Mouse (Mus musculus) C2C12 (cell line): ENCODE measurements at regions not wholly inside any gene's neighbourhood (a gene's known extent, or its start where the extent isn't known, plus 50 kb on each side); places are given as distances from the start of the nearest gene placed in this dataset.

Source experiments
- H3K27me3 ChIP-seq: one replicate; pipeline ENCODE4 v1.6.1; 2011; ENCODE audit not compliant: control insufficient read depth, insufficient read depth, insufficient read length
- H3K36me3 ChIP-seq: one replicate; pipeline ENCODE4 v1.6.1; 2011; ENCODE audit not compliant: control insufficient read depth, insufficient read depth
- H3K4me3 ChIP-seq: one replicate; pipeline ENCODE4 v1.5.1; 2011; ENCODE audit warnings: mild to moderate bottlenecking, control low read depth; ENCODE audit not compliant: poor library complexity, insufficient read depth, severe bottlenecking
- H3K79me2 ChIP-seq: one replicate; pipeline ENCODE4 v1.6.1; 2011; ENCODE audit not compliant: control insufficient read depth, insufficient read depth
- H3K79me3 ChIP-seq: one replicate; pipeline ENCODE4 v1.6.1; 2011; ENCODE audit warnings: low read depth, control low read depth
- H3ac ChIP-seq: one replicate; pipeline ENCODE3; 2011; ENCODE audit warnings: low read depth; ENCODE audit not compliant: control insufficient read depth, insufficient read length
- CEBPB ChIP-seq: IDR thresholded peaks from one replicate; pipeline ENCODE4 v1.6.1; 2011; ENCODE audit warnings: low read depth, mild to moderate bottlenecking, control low read depth, moderate library complexity
- CTCF ChIP-seq: IDR thresholded peaks from one replicate; pipeline ENCODE4 v1.5.1; 2011; ENCODE audit not compliant: control insufficient read depth, insufficient read depth, insufficient read length
- FOSL1 ChIP-seq: IDR thresholded peaks from one replicate; pipeline ENCODE4 v1.8.0; 2011; ENCODE audit warnings: mild to moderate bottlenecking, low read length; ENCODE audit not compliant: poor library complexity, insufficient read depth, severe bottlenecking
- MAX ChIP-seq: IDR thresholded peaks from one replicate; pipeline ENCODE4 v1.6.1; 2011; ENCODE audit warnings: mild to moderate bottlenecking, control low read depth
- MYOD1 ChIP-seq: IDR thresholded peaks from one replicate; pipeline ENCODE4 v1.6.1; 2011; ENCODE audit warnings: low read depth; ENCODE audit not compliant: control insufficient read depth, insufficient read length
- MYOG ChIP-seq: IDR thresholded peaks from one replicate; pipeline ENCODE4 v1.6.1; 2011; ENCODE audit not compliant: control insufficient read depth, insufficient read length; ENCODE audit errors: extremely low read depth
- USF1 ChIP-seq: IDR thresholded peaks from one replicate; pipeline ENCODE4 v1.6.1; 2011; ENCODE audit warnings: low read depth, mild to moderate bottlenecking, control low read depth, moderate library complexity

DNA sequence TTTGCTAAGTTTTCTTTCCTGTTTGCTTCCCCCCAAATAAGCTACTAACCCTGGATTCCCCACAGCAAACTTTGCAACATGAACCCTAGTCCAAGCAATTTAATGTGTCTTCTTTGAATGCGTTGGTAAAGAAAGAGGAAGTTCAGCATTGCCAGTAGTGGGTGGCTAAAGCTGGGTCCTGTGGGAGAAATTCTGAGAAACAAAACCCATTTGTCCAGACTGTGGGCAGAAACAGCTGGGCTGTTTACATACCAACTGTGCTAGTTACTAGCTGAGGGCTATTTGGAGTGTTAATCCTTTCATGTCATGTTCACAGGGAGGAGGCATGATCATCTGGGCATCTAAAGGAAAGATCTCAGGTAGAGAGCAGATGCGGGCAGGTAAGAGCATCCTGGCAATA, 51.8 kb upstream of the 1190002N15Rik start:
- H3K79me2 ChIP-seq: no peaks in the 10 kb centered on the region
- TF ChIP-seq CEBPB (no peak), USF1 (no peak), CTCF (no peak), FOSL1 (no peak), MAX (no peak), MYOD1 (no peak), MYOG (no peak)
- H3K4me3 ChIP-seq: no peak overlapping the region
- no peaks in the 10 kb centered on the region for H3K36me3 ChIP-seq
- H3ac ChIP-seq: no peak overlapping the region
- no peaks in the 10 kb centered on the region for H3K79me3 ChIP-seq
- no peaks in the 10 kb centered on the region for H3K27me3 ChIP-seq

- no peaks in the 10 kb centered on the region for H3K27me3 ChIP-seq
Measured at GRCm38 (mm10) chr9:94604993-94605392, 64.7 kb upstream of the Slc9a9 start.

DNA sequence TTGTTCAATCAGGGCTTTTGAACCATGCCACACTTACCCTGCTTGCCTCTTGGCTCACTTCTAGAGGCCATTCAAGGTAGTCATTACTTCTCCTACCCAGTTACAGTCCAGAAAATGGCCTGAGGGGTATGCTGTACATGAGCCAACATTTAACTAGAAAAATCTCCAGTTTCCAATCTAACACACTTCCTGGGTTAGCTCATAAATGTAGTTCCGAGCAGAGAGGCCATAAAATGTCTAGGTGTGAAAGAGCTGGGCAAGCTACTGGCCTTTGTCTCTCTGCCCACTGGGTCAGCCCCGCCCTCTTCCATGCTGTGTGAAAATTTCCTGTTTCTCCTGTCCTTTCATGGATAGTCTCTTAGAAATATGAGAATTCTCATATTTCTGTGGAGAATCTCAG, 63.3 kb upstream of the Slc9a9 start:
- no peak overlapping the region for H3K4me3 ChIP-seq
- H3ac ChIP-seq: no peak overlapping the region
- no peaks in the 10 kb centered on the region for H3K27me3 ChIP-seq
- no peaks in the 10 kb centered on the region for H3K79me2 ChIP-seq
- no peaks in the 10 kb centered on the region for H3K79me3 ChIP-seq
- no peaks in the 10 kb centered on the region for H3K36me3 ChIP-seq
- TF ChIP-seq MAX (no peak), CTCF (no peak), USF1 (no peak), MYOG (no peak), FOSL1 (no peak), CEBPB (no peak), MYOD1 (no peak)

More at GRCm38 (mm10) chr9:94604993-94605392, 64.7 kb upstream of the Slc9a9 start:
- no peak for TF ChIP-seq USF1
- Histone ChIP-seq H3K79me2 (no peaks in the 10 kb centered on the region), H3K79me3 (no peaks in the 10 kb centered on the region), H3ac (no peak overlapping the region), H3K36me3 (no peaks in the 10 kb centered on the region), H3K4me3 (no peak overlapping the region)

DNA sequence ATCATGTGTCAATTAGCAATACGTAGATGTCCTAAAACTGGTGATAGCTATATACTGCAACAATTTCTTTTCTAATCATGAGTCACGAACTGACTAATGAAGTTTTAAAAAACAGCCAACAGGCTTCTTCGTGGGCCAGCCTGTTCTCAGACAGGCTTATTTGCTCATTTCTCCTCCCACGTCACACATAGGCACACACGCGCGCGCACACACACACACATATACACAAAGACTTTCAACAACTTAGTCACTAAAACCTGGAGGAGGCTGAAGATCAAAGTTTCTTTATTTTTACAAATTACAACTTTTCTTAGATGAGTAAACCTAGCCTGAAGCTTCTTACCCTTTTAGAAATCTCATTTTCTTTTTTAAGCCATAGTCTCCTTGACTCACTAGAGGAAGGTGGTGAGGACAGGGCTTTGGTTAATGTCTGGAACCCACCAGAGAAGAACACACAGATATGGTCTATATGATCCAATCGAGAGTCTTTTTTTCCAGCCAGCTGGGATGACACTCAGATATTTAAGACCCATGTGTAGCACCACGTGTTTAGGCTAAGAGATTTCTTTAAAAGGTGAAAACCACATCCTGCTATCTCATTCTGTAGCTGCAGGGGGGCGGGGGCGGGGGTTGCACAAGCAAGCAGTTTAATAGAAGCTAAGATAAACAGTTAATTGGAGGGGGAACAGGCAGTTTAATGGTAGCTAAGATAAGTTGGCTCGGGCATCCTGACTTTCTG, 62.5 kb upstream of the Slc9a9 start:
- Histone ChIP-seq H3ac (no peak overlapping the region), H3K27me3 (no peaks in the 10 kb centered on the region), H3K79me2 (no peaks in the 10 kb centered on the region), H3K4me3 (no peak overlapping the region), H3K36me3 (no peaks in the 10 kb centered on the region), H3K79me3 (no peaks in the 10 kb centered on the region)
- TF ChIP-seq CTCF (no peak), USF1 (peak; percentile 64), MAX (peak; percentile 24), MYOG (no peak), CEBPB (no peak)

DNA sequence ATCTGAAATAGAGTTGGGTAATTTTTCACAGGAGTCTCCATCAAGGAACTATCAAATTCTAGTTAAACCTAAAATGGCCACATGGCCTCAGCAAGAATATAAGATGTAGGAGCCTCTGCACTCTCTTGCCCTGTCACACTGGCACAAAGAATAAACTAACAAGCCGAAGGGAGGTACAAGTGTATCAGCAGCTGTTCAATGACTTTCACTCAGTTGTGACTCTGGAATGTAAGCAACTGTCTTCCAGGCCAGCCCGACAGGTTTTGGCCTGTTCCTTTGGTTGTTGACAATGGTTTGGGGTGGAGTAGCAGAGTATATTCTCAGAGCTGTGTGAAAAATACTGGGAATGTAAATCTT, 62.0 kb upstream of the Slc9a9 start:
- Histone ChIP-seq H3K27me3 (no peaks in the 10 kb centered on the region), H3K36me3 (no peaks in the 10 kb centered on the region), H3K79me2 (no peaks in the 10 kb centered on the region), H3K4me3 (no peak overlapping the region), H3ac (no peak overlapping the region), H3K79me3 (no peaks in the 10 kb centered on the region)
- TF ChIP-seq MAX: no peak
- no peak for TF ChIP-seq CEBPB
- TF ChIP-seq MYOD1: peak; percentile 57
- TF ChIP-seq FOSL1: no peak

- Histone ChIP-seq H3K4me3 (no peak overlapping the region), H3K36me3 (no peaks in the 10 kb centered on the region), H3K79me2 (no peaks in the 10 kb centered on the region), H3K27me3 (no peaks in the 10 kb centered on the region), H3ac (no peak overlapping the region), H3K79me3 (no peaks in the 10 kb centered on the region)
- TF ChIP-seq CTCF: no peak
- no peak for TF ChIP-seq MYOG
- no peak for TF ChIP-seq MYOD1
- TF ChIP-seq USF1: no peak
- TF ChIP-seq MAX: no peak
- TF ChIP-seq CEBPB: no peak
- TF ChIP-seq FOSL1: no peak
Measured at GRCm38 (mm10) chr9:94610101-94610500, 59.6 kb upstream of the Slc9a9 start.
